Mouse (Mus musculus): ENCODE data around the gene Ccr10. TPM values are rescaled to one million over a fixed set of nuclear protein-coding genes. Genes with fewer than 3 reads are reported as not detected.
A peak's percentile ranks its signal among the peaks of the same experiment; 100 is the strongest.

Ccr10 gene
- polyA plus RNA-seq, 1 experiment: 0.23 TPM

GRCm38 (mm10) chr11:101190181-101190912, 15.1 kb upstream of the Ccr10 start:
- TF ChIP-seq CTCF (IDR thresholded peaks at IDR 0.05; ENCODE audit: extremely low read depth, insufficient read depth, low read length) (no peak), POLR2A (IDR thresholded peaks at IDR 0.05; ENCODE audit: extremely low read depth, insufficient read depth, low read length) (no peak)
- peak overlapping the region; percentile 73; the same call in 1 of the 2 replicates for H3K27ac ChIP-seq (ENCODE audit: insufficient read depth, low read length)
- peaks cover 11% of the 10 kb centered on the region for H3K4me1 ChIP-seq (ENCODE audit: control insufficient read depth, insufficient read depth, low read length)
- H3K4me3 ChIP-seq (ENCODE audit: insufficient read depth, low read length): no peak overlapping the region

GRCm38 (mm10) chr11:101189495-101190180, 14.4 kb upstream of the Ccr10 start:
- H3K27ac ChIP-seq (ENCODE audit: insufficient read depth, low read length): peak overlapping the region; percentile 73; the same call in 1 of the 2 replicates
- peaks cover 11% of the 10 kb centered on the region for H3K4me1 ChIP-seq (ENCODE audit: control insufficient read depth, insufficient read depth, low read length)
- TF ChIP-seq POLR2A (IDR thresholded peaks at IDR 0.05; ENCODE audit: extremely low read depth, insufficient read depth, low read length) (0 out of 2 replicates have a peak, but pooled peaks have one; percentile 11), CTCF (IDR thresholded peaks at IDR 0.05; ENCODE audit: extremely low read depth, insufficient read depth, low read length) (no peak)
- no peak overlapping the region for H3K4me3 ChIP-seq (ENCODE audit: insufficient read depth, low read length)

- no peak for TF ChIP-seq POLR2A (IDR thresholded peaks at IDR 0.05; ENCODE audit: extremely low read depth, insufficient read depth, low read length)
- no peak for TF ChIP-seq CTCF (IDR thresholded peaks at IDR 0.05; ENCODE audit: extremely low read depth, insufficient read depth, low read length)
- Histone ChIP-seq H3K4me3 (ENCODE audit: insufficient read depth, low read length) (no peak overlapping the region), H3K27ac (ENCODE audit: insufficient read depth, low read length) (no peak overlapping the region), H3K4me1 (ENCODE audit: control insufficient read depth, insufficient read depth, low read length) (peaks cover 7% of the 10 kb centered on the region)
These were observed 13.0 kb upstream of the Ccr10 start for GRCm38 (mm10) chr11:101188166-101188805.

GRCm38 (mm10) chr11:101187541-101187940, 12.3 kb upstream of the Ccr10 start:
- TF ChIP-seq CTCF (IDR thresholded peaks at IDR 0.05; ENCODE audit: extremely low read depth, insufficient read depth, low read length): no peak
- Histone ChIP-seq H3K4me1 (ENCODE audit: control insufficient read depth, insufficient read depth, low read length) (peaks cover 7% of the 10 kb centered on the region), H3K27ac (ENCODE audit: insufficient read depth, low read length) (no peak overlapping the region), H3K4me3 (ENCODE audit: insufficient read depth, low read length) (no peak overlapping the region)

GRCm38 (mm10) chr11:101186526-101187247, 11.4 kb upstream of the Ccr10 start:
- Histone ChIP-seq H3K27ac (ENCODE audit: insufficient read depth, low read length) (no peak overlapping the region), H3K4me1 (ENCODE audit: control insufficient read depth, insufficient read depth, low read length) (peaks cover 7% of the 10 kb centered on the region), H3K4me3 (ENCODE audit: insufficient read depth, low read length) (no peak overlapping the region)
- no peak for TF ChIP-seq POLR2A (IDR thresholded peaks at IDR 0.05; ENCODE audit: extremely low read depth, insufficient read depth, low read length)
- no peak for TF ChIP-seq CTCF (IDR thresholded peaks at IDR 0.05; ENCODE audit: extremely low read depth, insufficient read depth, low read length)

GRCm38 (mm10) chr11:101185441-101185840, 10.2 kb upstream of the Ccr10 start:
- TF ChIP-seq CTCF (IDR thresholded peaks at IDR 0.05; ENCODE audit: extremely low read depth, insufficient read depth, low read length) (no peak), POLR2A (IDR thresholded peaks at IDR 0.05; ENCODE audit: extremely low read depth, insufficient read depth, low read length) (no peak)
- Histone ChIP-seq H3K4me1 (ENCODE audit: control insufficient read depth, insufficient read depth, low read length) (peaks cover 5% of the 10 kb centered on the region), H3K27ac (ENCODE audit: insufficient read depth, low read length) (no peak overlapping the region), H3K4me3 (ENCODE audit: insufficient read depth, low read length) (no peak overlapping the region)

GRCm38 (mm10) chr11:101184984-101185383, 9.7 kb upstream of the Ccr10 start:
- Histone ChIP-seq H3K4me1 (ENCODE audit: control insufficient read depth, insufficient read depth, low read length) (peaks cover 2% of the 10 kb centered on the region), H3K27ac (ENCODE audit: insufficient read depth, low read length) (no peak overlapping the region), H3K4me3 (ENCODE audit: insufficient read depth, low read length) (no peak overlapping the region)
- no peak for TF ChIP-seq CTCF (IDR thresholded peaks at IDR 0.05; ENCODE audit: extremely low read depth, insufficient read depth, low read length)
- TF ChIP-seq POLR2A (IDR thresholded peaks at IDR 0.05; ENCODE audit: extremely low read depth, insufficient read depth, low read length): no peak

GRCm38 (mm10) chr11:101182771-101183517, 7.7 kb upstream of the Ccr10 start:
- Histone ChIP-seq H3K27ac (ENCODE audit: insufficient read depth, low read length) (no peak overlapping the region), H3K4me3 (ENCODE audit: insufficient read depth, low read length) (no peak overlapping the region), H3K4me1 (ENCODE audit: control insufficient read depth, insufficient read depth, low read length) (no peaks in the 10 kb centered on the region)
- TF ChIP-seq CTCF (IDR thresholded peaks at IDR 0.05; ENCODE audit: extremely low read depth, insufficient read depth, low read length) (no peak), POLR2A (IDR thresholded peaks at IDR 0.05; ENCODE audit: extremely low read depth, insufficient read depth, low read length) (no peak)

Data from cortical plate, adult 2 months (tissue).